Mouse (Mus musculus) intestine, embryonic 14.5 days (tissue): ENCODE measurements around the gene Ift80. TPM values are rescaled to one million over a fixed set of nuclear protein-coding genes. Genes with fewer than 3 reads are reported as not detected.

Experiments used
- ATAC-seq: fragments of 200-750 bp; cut with Nextera tagmentation; replicated peaks from 2 replicates; pipeline ENCODE4 v1.8.0; 2017; ENCODE audit warnings: low read depth, moderate number of reproducible peaks, moderate TSS enrichment, moderate library complexity; ENCODE audit not compliant: low FRiP score, low TSS enrichment
- DNase-seq: peaks from one replicate; pipeline ENCODE4 v3.0.0-alpha.2; 2018; ENCODE audit warnings: low spot score
- H3K27ac ChIP-seq: fragments of 300-500 bp; sonication (generic); 2 replicates; pipeline ENCODE4 v1.5.1; 2014; ENCODE audit warnings: low read depth, mild to moderate bottlenecking, control low read depth
- H3K27me3 ChIP-seq: fragments of 300-500 bp; sonication (generic); replicated peaks from 2 replicates; pipeline ENCODE4 v1.6.1; 2014; ENCODE audit warnings: low read length, control low read depth; ENCODE audit not compliant: control insufficient read depth, insufficient read depth
- H3K36me3 ChIP-seq: fragments of 300-500 bp; sonication (generic); 2 replicates; pipeline ENCODE4 v1.6.1; 2014; ENCODE audit warnings: low read length, control low read depth; ENCODE audit not compliant: control insufficient read depth, insufficient read depth
- H3K4me1 ChIP-seq: fragments of 300-500 bp; sonication (generic); replicated peaks from 2 replicates; pipeline ENCODE4 v1.6.1; 2014; ENCODE audit warnings: low read length, control low read depth, mixed read lengths; ENCODE audit not compliant: control insufficient read depth, insufficient read depth
- H3K4me2 ChIP-seq: fragments of 300-500 bp; sonication (generic); 2 replicates; pipeline ENCODE4 v1.6.1; 2014; ENCODE audit warnings: low read length
- H3K4me3 ChIP-seq: fragments of 300-500 bp; sonication (generic); 2 replicates; pipeline ENCODE4 v1.5.1; 2014; ENCODE audit warnings: low read depth, low read length, control low read depth, mixed read lengths
- H3K9ac ChIP-seq: fragments of 300-500 bp; sonication (generic); 2 replicates; pipeline ENCODE4 v1.6.1; 2014; ENCODE audit warnings: mild to moderate bottlenecking, low read length
- H3K9me3 ChIP-seq: fragments of 300-500 bp; sonication (generic); 2 replicates; pipeline ENCODE4 v1.6.1; 2016; ENCODE audit warnings: low read length, control low read depth; ENCODE audit not compliant: control insufficient read depth
- WGBS: fragments of 180-500 bp; shearing (Covaris S2); extraction: QIAGEN DNeasy Blood & Tissue Kit; methylation state at CpG from one replicate; pipeline ENCODE4 v1.1.7; 2014; 5-methylcytosine and 5-hydroxymethylcytosine counted together
- polyA plus RNA-seq: library from polyadenylated mRNA; unstranded; fragments of >200 nt; fragmentation: Nextera tagmentation; extraction: Ambion mirVana; gene quantifications from 2 replicates; pipeline ENCODE4 v1.2.1, GENCODE M21; 2014

Gene Ift80
- polyA plus RNA-seq, 1 experiment from 2014 or later: 12.5 TPM

- Histone ChIP-seq H3K9ac (no peak overlapping the region), H3K4me3 (no peak overlapping the region), H3K4me2 (no peak overlapping the region), H3K27me3 (no peaks in the 10 kb centered on the region), H3K9me3 (no peaks in the 10 kb centered on the region), H3K36me3 (peaks cover 3% of the 10 kb centered on the region; the same call in 1 of the 2 replicates), H3K27ac (no peak overlapping the region), H3K4me1 (no peaks in the 10 kb centered on the region)
- ATAC-seq (no peak), DNase-seq (no peak)
- WGBS: 68% methylated on average over 9 of the region's 9 CpGs
These were observed 28.6 kb downstream of the Ift80 start for GRCm38 (mm10) chr3:68975533-68976490.

GRCm38 (mm10) chr3:68974639-68975532, 29.5 kb downstream of the Ift80 start:
- Histone ChIP-seq H3K4me2 (no peak overlapping the region), H3K4me3 (no peak overlapping the region), H3K9ac (no peak overlapping the region), H3K27ac (no peak overlapping the region), H3K36me3 (peaks cover 3% of the 10 kb centered on the region; the same call in 1 of the 2 replicates), H3K4me1 (no peaks in the 10 kb centered on the region), H3K9me3 (no peaks in the 10 kb centered on the region), H3K27me3 (no peaks in the 10 kb centered on the region)
- ATAC-seq (no peak), DNase-seq (no peak)
- WGBS: 67% methylated on average over 8 of the region's 8 CpGs

DNA sequence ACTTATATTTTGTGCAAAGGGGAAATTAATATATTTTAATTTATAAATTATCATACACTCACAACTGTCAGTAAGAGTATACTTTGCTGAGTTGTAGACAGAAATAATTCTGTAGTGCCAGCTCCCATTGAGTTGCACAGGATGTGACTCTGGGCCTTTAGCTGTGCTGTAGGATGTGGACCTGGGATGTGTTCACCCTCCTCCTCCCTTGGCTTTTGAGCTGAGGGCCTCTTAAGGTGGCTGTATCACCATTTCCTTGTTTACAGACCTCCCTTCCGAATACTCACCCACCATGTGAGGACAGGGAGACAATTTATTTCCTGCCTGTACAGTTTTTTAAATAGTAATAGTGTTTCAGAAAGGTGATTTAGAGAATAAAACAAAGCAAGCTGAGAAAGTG, 30.8 kb downstream of the Ift80 start:
- no peak overlapping the region for H3K27ac ChIP-seq
- H3K9ac ChIP-seq: no peak overlapping the region
- DNase-seq (no peak), ATAC-seq (no peak)
- H3K4me1 ChIP-seq: no peaks in the 10 kb centered on the region
- H3K4me3 ChIP-seq: no peak overlapping the region
- H3K36me3 ChIP-seq: peaks cover 3% of the 10 kb centered on the region; the same call in 1 of the 2 replicates
- no peaks in the 10 kb centered on the region for H3K27me3 ChIP-seq
- H3K4me2 ChIP-seq: no peak overlapping the region
- 31% methylated on average over 1 of the region's 1 CpGs for WGBS
- no peaks in the 10 kb centered on the region for H3K9me3 ChIP-seq

- Histone ChIP-seq H3K27ac (no peak overlapping the region), H3K9me3 (no peaks in the 10 kb centered on the region), H3K9ac (no peak overlapping the region), H3K4me3 (no peak overlapping the region), H3K4me2 (no peak overlapping the region), H3K27me3 (no peaks in the 10 kb centered on the region), H3K36me3 (peaks cover 28% of the 10 kb centered on the region), H3K4me1 (no peaks in the 10 kb centered on the region)
- no peak for ATAC-seq
- 88% methylated on average over 3 of the region's 3 CpGs for WGBS
- DNase-seq: no peak
These were observed 35.2 kb downstream of the Ift80 start for GRCm38 (mm10) chr3:68969091-68969590.

DNA sequence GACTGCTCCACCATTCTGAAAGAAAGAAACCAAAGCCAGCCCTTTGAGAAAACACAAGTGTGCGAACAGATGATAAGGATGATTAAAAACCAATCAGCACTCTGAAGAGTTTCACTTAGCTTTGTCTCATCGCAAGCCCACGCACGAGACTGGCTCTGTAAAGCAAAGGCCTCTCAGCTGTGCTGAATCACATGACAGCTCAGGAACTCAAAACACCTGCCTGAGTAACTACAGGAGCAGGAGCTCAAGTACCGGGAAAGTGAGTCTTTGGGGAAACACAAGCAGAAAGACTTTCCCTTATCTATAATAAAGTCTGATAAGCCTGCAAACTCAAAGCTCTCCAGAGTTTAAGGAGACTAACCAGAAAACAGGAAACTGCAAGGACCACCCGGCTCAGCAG, 37.0 kb downstream of the Ift80 start:
- no peak for ATAC-seq
- H3K4me3 ChIP-seq: no peak overlapping the region
- H3K4me2 ChIP-seq: no peak overlapping the region
- H3K36me3 ChIP-seq: peaks cover 28% of the 10 kb centered on the region
- H3K27ac ChIP-seq: no peak overlapping the region
- no peaks in the 10 kb centered on the region for H3K9me3 ChIP-seq
- WGBS: 65% methylated on average over 6 of the region's 6 CpGs
- H3K4me1 ChIP-seq: no peaks in the 10 kb centered on the region
- H3K27me3 ChIP-seq: no peaks in the 10 kb centered on the region
- no peak overlapping the region for H3K9ac ChIP-seq
- DNase-seq: no peak

DNA sequence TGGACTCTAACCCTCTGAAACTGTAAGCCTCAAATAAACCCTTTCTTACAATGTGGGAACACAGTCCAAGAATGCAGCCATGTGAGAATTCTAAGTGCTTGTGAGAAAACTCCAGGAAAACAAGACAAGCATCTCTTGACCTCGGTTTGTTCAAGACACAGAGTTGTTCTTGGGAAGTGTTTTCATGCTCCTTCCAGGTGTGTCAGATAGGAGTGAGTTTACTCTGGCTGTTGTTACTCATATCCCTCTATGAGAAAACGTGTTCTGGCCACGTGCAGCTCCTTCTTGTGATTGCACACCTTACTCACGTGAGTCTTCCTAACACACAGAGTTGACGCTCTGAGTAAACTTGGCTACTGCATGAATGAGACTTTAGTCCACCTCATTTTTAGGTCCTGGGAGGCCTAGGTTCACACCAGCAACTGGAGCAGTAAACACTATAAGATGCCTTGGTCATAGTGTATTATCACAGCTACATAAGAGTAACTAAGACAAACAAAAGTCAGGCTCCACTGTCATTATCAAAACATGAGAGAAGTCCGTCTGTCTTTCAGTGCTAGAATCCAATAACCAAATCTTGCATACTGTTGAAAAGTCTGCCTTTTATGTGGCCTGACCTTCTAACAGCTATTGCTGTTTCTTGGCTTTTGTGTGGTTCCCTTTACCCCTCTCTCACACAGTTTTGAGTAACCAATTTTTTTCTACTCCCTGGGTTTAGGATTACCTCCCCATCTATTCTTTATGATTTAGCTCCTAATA, 37.7 kb downstream of the Ift80 start:
- H3K9me3 ChIP-seq: no peaks in the 10 kb centered on the region
- 92% methylated on average over 6 of the region's 6 CpGs for WGBS
- no peak overlapping the region for H3K27ac ChIP-seq
- no peak for ATAC-seq
- no peak overlapping the region for H3K4me2 ChIP-seq
- no peak overlapping the region for H3K9ac ChIP-seq
- no peak for DNase-seq
- H3K27me3 ChIP-seq: no peaks in the 10 kb centered on the region
- H3K4me3 ChIP-seq: no peak overlapping the region
- no peaks in the 10 kb centered on the region for H3K4me1 ChIP-seq
- peaks cover 32% of the 10 kb centered on the region for H3K36me3 ChIP-seq

DNA sequence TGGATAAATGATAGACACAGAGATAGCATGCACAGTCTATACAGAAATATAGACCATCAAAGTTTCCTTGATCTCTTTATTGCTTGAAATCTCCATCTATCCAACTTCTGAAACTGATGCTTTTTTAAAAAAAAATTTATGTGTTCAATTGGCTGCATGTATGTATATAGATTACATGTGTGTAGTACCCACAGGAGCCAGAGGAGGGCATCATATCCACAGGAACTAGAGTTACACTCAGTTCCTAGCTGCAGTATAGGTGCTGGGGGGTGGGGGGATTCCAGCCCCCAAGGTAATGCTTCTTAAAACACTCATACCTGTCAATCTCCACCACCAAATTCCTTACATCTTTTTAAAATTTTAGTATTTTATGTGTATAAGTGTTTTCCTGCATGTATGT, 39.7 kb downstream of the Ift80 start:
- no peak for DNase-seq
- no peak overlapping the region for H3K4me2 ChIP-seq
- no peak for ATAC-seq
- H3K27me3 ChIP-seq: no peaks in the 10 kb centered on the region
- peaks cover 39% of the 10 kb centered on the region for H3K36me3 ChIP-seq
- no peak overlapping the region for H3K4me3 ChIP-seq
- no peak overlapping the region for H3K27ac ChIP-seq
- no peaks in the 10 kb centered on the region for H3K4me1 ChIP-seq
- no peak overlapping the region for H3K9ac ChIP-seq
- H3K9me3 ChIP-seq: no peaks in the 10 kb centered on the region

GRCm38 (mm10) chr3:68957413-68957812, 47.0 kb downstream of the Ift80 start:
- Histone ChIP-seq H3K27ac (no peak overlapping the region), H3K9me3 (no peaks in the 10 kb centered on the region), H3K9ac (no peak overlapping the region), H3K4me1 (no peaks in the 10 kb centered on the region), H3K27me3 (no peaks in the 10 kb centered on the region), H3K4me2 (no peak overlapping the region), H3K4me3 (no peak overlapping the region), H3K36me3 (peaks cover 14% of the 10 kb centered on the region; the same call in 1 of the 2 replicates)
- ATAC-seq: no peak
- no peak for DNase-seq
- 85% methylated on average over 3 of the region's 3 CpGs for WGBS
